ENCODE assay signal across 11 mouse cellular contexts in genomic region chr9:29357796-29358195, GRCm38 (mm10).
"Had no signal": no experiment of that assay in that cellular context is flagged by ENCODE, and none has a peak within 500 bp of the region (broad histone marks: within the 10 kb centered on the region; RNA-seq: fewer than 3 reads in every experiment).

No protein-coding gene starts in this region.

- H3K27ac ChIP-seq: limb, embryonic 12.5 days; liver, embryonic 13.5 days; lung, embryonic 15.5 days; macrophage; midbrain, embryonic 13.5 days had no signal

- H3K36me3 ChIP-seq: limb, embryonic 12.5 days; liver, embryonic 13.5 days; lung, embryonic 15.5 days; midbrain, embryonic 13.5 days had no signal

- DNase-seq: kidney, postnatal 36 days; liver; liver, embryonic 13.5 days; liver, postnatal 0 days; lung, postnatal 14 days; right cerebral cortex, postnatal 14 days; thymus, postnatal 36 days had no signal

- H3K9me3 ChIP-seq: limb, embryonic 12.5 days; liver, embryonic 13.5 days; lung, embryonic 15.5 days; midbrain, embryonic 13.5 days had no signal

- H3K27me3 ChIP-seq: liver, embryonic 13.5 days; lung, embryonic 15.5 days; midbrain, embryonic 13.5 days had no signal

- ATAC-seq: liver, postnatal 0 days; midbrain, embryonic 13.5 days had no signal

- H3K4me1 ChIP-seq: liver, embryonic 13.5 days; lung, embryonic 15.5 days had no signal

- H3K4me3 ChIP-seq: limb, embryonic 12.5 days; liver, embryonic 13.5 days; lung, embryonic 15.5 days; midbrain, embryonic 13.5 days had no signal
